Mouse (Mus musculus): ENCODE results near the gene Chn2.

The Chn2 gene

GRCm38 (mm10) chr6:54253206-54253605 is 213.9 kb downstream of the Chn2 start:
- peak; percentile 37 for DNase-seq

GRCm38 (mm10) chr6:54253881-54254280 is 214.5 kb downstream of the Chn2 start:
- DNase-seq, result no peak

DNA sequence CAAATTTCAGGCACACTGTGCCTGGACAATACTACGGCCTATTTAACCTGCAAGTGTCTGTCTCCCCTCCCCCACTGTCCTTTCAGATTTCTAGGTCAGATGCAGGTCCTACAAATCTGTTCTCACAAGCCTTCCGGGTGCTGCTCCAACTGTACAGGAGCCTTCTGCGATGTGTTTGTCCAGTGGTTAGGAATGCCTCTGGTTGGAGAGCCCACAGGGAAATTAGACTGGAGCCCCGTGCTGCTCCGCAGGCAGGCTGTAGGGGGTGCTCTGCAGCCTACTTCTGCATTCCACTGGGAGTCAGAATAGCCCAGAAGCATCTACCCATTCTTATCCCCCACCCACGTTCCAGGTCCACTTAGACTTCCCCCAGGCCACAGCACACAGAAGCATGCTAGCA is 215.4 kb downstream of the Chn2 start:
- DNase-seq, result no peak

GRCm38 (mm10) chr6:54255321-54255720 is 216.0 kb downstream of the Chn2 start:
- DNase-seq, result no peak

DNA sequence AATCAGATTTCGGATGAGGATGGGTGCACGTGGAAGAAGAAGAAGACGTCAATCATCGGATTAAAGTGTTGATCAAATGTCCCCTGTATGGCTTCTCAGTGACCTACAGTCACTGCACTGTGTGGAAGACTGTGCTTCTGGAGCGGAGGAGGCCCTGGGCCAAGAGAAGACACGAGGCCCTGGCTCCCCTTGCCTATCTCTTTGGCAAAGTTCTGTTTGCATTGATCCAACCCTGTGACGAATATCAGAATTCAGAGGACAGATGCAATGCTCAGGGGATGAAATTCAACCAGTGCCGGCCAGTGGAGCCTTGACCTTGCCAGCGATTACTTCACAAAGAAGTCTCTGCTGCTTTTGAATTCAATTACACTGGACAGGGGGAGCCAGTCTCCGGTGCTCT is 217.0 kb downstream of the Chn2 start:
- no peak for DNase-seq

DNA sequence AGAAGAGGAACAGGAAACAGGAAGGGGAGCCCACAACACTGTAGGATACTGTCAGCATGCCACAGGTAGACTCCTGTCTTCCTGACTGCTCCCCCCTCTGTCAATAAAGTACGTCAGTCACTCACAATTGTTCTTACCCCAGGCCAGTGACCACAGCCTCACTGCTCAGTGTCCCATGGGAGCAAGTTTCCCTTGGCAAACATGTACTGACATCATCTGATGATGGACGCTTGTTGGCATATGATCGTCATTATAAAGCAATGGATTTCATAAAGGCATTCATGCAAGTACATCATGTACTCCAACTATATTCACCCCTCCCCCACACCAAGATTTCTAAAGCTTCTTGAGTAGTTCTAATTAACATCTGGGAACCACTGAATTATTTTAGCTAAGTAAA is 218.2 kb downstream of the Chn2 start:
- DNase-seq, result no peak

- no peak for DNase-seq
These were observed 219.1 kb downstream of the Chn2 start for GRCm38 (mm10) chr6:54258462-54258861.

DNA sequence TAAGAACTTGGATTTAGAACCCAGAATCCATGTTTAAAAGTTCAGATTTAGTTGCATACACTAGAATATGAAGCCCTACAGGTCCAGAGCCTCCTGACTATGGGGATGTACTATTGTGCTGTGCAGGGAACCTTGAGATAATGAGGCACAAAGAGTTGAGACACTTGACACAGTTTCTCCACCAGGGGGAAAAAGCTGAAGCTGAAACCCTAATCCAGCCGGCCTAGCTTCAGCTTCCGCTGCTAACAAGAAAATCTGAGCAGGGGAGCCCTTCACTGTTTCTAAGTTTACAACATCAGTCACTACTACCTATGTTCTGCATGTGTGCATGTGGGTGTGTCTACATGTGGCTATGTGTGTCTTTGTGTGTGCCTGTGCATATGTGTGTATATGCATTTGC is 223.4 kb downstream of the Chn2 start:
- no peak for DNase-seq

GRCm38 (mm10) chr6:54263890-54264289 is 224.5 kb downstream of the Chn2 start:
- DNase-seq, result no peak

DNA sequence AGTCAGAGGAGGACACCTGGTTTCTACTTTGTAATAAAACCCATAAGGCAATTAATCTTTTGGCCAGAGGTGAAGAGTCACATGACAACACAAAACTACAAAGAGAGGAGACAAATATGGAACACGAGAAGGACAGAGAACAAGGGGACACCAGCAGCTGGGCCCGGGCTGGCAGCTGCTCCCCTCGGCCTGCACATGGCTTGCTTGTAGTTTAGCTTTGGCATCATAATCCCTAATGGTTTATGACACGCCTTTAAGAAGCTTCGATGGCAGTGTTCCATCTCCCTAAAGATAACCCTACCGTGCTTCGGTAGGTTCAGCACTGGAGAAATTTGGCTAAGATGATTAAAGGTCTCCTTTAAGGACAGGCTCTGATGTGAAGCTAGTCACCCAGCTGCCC is 225.2 kb downstream of the Chn2 start:
- no peak for DNase-seq

GRCm38 (mm10) chr6:54265384-54265783 is 226.0 kb downstream of the Chn2 start:
- no peak for DNase-seq

DNA sequence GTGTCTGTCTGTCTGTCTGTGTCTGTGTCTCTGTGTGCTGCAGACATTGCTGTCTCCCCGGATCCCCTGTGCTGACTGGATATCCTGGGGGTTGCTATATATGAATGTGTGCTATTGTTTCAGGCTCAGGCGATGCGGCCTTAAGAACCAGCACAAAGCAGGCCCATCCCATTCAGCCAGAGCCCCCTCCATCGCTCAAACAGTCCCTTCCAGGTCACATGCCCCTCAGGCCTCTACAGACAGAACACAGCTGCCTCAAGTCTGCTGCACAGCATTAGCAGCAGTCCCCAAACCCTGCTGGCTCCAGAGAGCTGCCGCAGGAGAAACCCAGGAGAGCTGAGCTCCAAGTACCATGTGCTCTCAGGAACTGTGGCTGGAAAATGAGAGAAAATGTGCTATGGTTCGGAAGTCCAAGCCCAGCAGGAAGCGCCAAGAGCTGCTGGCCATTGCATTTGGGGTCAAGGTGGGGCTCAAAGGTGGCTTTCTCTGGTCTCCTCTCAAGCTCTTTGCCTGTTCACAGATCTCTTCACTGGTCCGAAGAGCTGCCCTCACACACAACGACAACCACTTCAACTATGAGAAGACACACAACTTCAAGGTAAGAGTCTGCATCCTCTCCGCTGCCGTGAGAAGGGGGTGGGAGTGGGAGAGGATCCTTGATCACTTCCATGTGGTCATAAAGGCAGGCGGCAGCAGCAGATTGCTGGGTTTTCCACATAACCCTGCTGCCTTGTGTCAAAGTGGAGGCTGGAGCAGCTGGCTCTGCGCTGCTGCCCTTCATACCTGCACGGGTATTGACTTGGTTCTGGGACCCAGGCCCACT is 233.4 kb downstream of the Chn2 start:
- DNase-seq, result peak; percentile 42

GRCm38 (mm10) chr6:54273379-54273730 is 234.0 kb downstream of the Chn2 start:
- no peak for DNase-seq

- no peak for DNase-seq
These were observed 237.9 kb downstream of the Chn2 start for GRCm38 (mm10) chr6:54277234-54277633.

DNA sequence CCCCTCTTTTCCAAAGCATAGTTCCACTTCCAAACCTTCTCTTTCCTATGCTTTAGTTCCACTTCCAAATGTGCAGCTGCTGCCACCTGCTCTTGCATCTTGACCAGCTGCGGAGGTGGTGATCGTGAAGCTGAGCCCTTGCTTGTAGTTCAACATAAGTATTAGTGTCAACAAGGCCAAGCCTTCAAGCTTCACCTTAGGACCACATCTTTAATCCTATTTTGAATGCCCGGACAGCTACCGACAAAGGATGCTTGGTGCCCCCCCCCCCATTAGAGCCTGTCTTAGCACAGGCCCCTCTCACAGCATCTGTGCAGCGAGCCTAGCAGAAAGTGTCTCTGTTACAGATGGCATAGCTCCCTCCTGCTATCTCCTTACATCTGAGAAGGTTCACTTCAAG is 238.5 kb downstream of the Chn2 start:
- no peak for DNase-seq

DNA sequence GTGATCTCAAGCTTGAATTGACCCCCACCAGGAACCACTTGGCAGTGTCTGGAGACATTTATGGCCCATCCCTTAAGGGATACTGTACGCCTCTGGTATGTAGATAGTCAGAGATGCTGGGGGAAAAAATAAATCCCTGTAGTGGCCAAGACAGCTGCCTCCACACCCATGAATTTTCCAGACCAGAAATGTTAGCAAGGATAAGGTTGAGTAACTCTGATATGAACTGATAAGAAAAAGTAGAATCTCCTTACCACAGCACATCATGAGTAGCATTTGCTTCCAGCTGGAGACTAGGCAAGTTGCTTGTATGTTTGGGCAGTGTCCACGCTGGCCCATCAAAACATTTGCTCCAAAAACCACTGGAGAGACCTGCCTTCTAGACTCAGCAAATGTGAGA is 239.3 kb downstream of the Chn2 start:
- peak; percentile 39 for DNase-seq

GRCm38 (mm10) chr6:54279391-54279790 is 240.0 kb downstream of the Chn2 start:
- peak; percentile 39 for DNase-seq

DNA sequence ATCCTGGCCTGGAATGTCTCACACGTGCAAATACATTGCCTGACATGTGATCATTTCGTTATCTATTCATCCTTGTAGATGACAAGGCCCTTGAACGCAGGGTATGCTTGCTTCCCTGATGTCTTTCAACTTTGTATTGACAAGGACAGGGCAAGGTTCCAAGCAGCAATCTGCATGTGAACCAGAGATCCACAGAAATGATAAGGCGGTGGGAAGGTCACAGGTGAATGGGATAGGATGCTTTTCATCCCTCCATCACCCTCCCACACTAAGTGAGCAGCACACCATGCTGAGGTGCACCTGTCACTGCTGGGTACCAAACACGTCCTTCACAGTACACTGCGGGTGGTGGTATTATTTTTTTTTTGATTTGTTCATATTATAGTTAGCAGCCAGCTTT is 240.9 kb downstream of the Chn2 start:
- no peak for DNase-seq

GRCm38 (mm10) chr6:54283299-54283698 is 243.9 kb downstream of the Chn2 start:
- DNase-seq, result no peak

DNA sequence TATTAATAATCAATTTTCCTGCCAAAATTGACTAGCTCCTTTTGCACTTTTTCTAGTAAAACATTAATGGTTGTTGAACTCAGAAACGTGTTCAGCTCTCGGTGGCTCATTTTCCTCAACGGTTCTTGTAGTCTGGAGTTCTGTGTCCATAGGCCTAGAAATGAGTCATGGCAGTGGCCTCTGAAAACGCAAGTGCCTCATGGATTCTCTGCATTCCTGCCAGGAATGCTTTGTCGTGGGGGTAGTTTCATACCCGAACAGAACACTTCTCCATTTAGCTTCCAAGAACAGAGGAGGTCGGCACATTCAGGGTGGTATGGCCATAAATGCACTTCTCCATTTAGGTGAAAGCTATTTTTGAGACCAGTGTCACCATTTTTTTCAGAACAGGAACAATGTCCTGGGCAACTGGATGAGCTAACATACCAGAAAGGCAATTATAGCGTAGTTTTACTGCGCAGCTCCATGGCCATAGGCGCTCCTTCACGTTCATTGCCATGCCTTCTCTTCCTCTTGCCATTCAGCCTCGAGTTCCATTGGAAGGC is 244.9 kb downstream of the Chn2 start:
- DNase-seq, result no peak

DNA sequence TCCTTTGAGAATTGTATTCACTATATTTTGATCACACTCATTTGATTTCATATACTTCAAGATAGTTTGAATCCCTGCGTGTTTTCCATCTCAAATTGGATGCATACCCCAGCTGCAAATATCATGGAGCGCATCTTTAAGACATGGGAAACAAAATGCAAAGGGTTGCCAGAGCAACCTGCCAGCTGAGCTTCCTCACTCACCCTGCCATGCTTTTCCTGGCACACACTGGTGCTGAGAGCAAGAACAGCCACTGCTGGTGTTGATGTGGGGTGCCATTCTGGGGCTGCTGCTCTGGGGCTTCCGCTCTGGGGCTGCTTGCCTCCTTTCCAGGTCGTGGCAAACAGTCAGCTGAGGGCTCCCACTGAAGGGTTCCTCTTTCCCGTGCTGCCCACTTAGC is 247.5 kb downstream of the Chn2 start:
- no peak for DNase-seq

DNA sequence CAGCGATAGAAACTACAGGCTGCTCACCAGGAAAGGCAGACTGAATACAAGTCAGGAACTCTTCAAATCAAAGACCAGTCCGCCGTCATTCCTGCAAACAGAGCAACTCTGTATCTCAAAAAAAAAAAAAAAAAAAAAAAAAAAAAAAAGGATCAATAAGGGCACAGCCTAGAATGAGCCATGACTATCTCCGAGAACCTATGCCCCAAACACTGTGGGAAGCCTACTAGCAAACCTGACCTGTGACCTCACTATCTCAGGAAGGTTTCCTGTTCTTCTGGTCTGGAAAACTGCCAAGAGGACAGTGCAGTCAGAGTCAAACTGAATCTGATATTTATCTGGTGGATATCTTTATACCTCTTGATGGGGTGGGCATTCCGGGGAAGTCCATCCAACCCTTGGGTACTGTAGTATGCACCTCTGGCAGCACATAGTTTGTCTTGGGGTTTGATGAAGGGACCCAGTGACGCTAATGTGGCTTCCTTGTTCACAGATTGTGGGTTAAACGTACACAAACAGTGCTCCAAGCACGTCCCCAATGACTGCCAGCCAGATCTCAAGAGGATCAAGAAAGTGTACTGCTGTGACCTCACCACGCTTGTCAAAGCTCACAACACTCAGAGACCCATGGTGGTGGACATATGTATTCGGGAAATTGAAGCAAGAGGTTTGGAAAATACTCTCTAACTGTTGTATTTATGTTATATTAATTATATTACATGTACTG is 250.6 kb downstream of the Chn2 start:
- no peak for DNase-seq

DNA sequence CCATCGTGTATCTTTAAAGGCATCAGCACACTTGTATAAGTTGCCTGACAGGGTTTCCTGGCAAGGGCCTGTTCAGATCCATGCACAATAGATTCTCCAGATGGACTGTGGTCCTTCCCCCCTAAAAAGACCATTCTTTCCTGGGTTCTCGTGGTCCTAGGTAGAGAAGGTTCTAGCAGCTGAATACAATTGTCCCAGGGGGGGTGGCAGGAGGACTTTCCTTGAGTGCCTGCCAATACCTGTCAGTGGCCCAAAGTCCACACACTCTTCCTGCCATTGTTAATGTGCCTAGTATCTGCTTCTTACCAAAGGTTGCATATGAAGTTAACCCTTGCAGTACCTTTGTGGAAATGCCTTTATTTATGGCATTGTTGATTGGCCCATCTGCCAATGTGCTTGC is 257.9 kb downstream of the Chn2 start:
- no peak for DNase-seq

DNA sequence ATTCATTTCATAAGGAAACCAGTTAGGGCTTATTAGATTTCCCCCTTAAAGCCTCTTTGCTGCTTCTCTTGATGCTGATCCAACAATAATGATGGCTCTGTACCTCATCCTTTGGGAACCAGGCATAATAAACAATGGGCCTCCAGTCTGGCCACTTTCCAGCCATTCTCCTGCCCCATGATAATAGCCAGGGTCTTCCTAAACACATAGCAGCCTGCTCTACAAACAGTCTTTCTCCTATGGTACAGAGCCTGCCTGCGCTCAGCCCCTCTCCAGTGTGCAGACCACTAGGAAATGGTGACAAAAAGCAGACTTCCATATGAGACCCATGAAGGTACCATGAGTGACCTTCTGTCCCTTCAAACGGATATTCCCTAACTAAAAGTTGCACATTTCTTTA is 260.1 kb downstream of the Chn2 start:
- peak; percentile 39 for DNase-seq

Data from kidney, postnatal 14 days (tissue).